Mouse (Mus musculus): ENCODE measurements around the gene Apoa2. TPM values are rescaled to one million over a fixed set of nuclear protein-coding genes. Genes with fewer than 3 reads are reported as not detected.
"Not testable (repeated sequence)": the region's sequence is repeated elsewhere in the genome, so short reads cannot be mapped to it uniquely, and the experiment has no call there.

Apoa2 gene
- polyA plus RNA-seq, 1 experiment: 1.8 TPM

GRCm38 (mm10) chr1:171240911-171241310, 16.1 kb downstream of the Apoa2 start:
- TF ChIP-seq CTCF (IDR thresholded peaks at IDR 0.05; ENCODE audit: borderline replicate concordance, control insufficient read depth, extremely low read depth, insufficient read depth, low read length, poor library complexity) (no peak), POLR2A (IDR thresholded peaks at IDR 0.05; ENCODE audit: control insufficient read depth, extremely low read depth, insufficient read depth, low read length, poor library complexity) (no peak)
- Histone ChIP-seq H3K4me3 (ENCODE audit: control insufficient read depth, insufficient read depth, low read length) (no peak overlapping the region), H3K27ac (ENCODE audit: control insufficient read depth, insufficient read depth, low read length) (no peak overlapping the region), H3K4me1 (replicated peaks; ENCODE audit: control insufficient read depth, insufficient read depth, low read length) (no peaks in the 10 kb centered on the region), H3K36me3 (ENCODE audit: control insufficient read depth, insufficient read depth, low read length) (peaks cover 68% of the 10 kb centered on the region), H3K27me3 (ENCODE audit: control insufficient read depth, insufficient read depth, low read length) (no peaks in the 10 kb centered on the region)
- WGBS: 97% methylated on average over 10 of the region's 10 CpGs
- no peak for DNase-seq

DNA sequence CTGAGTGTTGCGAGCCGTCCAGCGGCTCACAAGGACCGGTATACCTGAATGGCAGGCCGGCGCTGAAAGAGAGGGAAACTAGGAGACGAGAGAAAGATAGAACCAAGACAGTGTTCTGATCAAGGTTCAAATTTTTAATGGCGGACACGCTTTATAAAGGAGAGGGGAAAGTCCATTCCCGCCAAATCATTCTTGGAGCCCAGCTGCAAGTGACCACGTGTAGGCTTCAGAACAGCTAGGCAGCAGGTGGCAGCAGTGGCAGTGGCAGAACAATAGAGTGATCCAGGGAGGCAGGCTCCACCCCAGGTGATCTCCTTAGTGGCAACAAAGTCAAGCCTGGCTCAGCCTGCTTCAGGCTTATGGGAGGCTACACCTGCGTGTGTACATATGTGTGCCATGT, 17.1 kb downstream of the Apoa2 start:
- not testable (repeated sequence) for H3K27ac ChIP-seq (ENCODE audit: control insufficient read depth, insufficient read depth, low read length); H3K4me3 ChIP-seq (ENCODE audit: control insufficient read depth, insufficient read depth, low read length); H3K27me3 ChIP-seq (ENCODE audit: control insufficient read depth, insufficient read depth, low read length); H3K4me1 ChIP-seq (replicated peaks; ENCODE audit: control insufficient read depth, insufficient read depth, low read length); DNase-seq
- peaks cover 58% of the 10 kb centered on the region for H3K36me3 ChIP-seq (ENCODE audit: control insufficient read depth, insufficient read depth, low read length)
- WGBS: 97% methylated on average over 12 of the region's 12 CpGs

DNA sequence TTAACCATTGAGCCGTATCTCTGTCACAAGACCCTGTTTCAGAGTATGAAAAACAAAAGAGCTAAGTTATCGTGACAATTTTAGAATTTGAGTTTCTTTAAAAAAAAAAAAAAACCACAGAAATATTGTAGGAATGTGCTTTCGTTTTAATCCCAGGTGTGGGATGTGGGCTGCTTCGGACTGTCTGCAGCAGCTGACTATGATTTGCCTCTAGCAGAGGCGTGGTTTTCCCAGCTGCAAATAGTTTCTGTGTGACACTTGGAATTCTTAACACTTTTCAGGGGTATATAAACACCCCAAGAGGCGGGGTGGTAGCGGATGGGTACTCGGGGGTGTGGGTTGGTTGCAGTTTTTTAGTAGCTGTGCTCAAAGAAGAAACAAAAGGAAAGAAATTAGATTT, 20.5 kb downstream of the Apoa2 start:
- no peak overlapping the region for H3K27ac ChIP-seq (ENCODE audit: control insufficient read depth, insufficient read depth, low read length)
- TF ChIP-seq CTCF (IDR thresholded peaks at IDR 0.05; ENCODE audit: borderline replicate concordance, control insufficient read depth, extremely low read depth, insufficient read depth, low read length, poor library complexity) (no peak), POLR2A (IDR thresholded peaks at IDR 0.05; ENCODE audit: control insufficient read depth, extremely low read depth, insufficient read depth, low read length, poor library complexity) (no peak)
- no peak for DNase-seq
- 94% methylated on average over 8 of the region's 8 CpGs for WGBS
- H3K27me3 ChIP-seq (ENCODE audit: control insufficient read depth, insufficient read depth, low read length): no peaks in the 10 kb centered on the region
- H3K4me1 ChIP-seq (replicated peaks; ENCODE audit: control insufficient read depth, insufficient read depth, low read length): peaks cover 9% of the 10 kb centered on the region
- no peak overlapping the region for H3K4me3 ChIP-seq (ENCODE audit: control insufficient read depth, insufficient read depth, low read length)
- H3K36me3 ChIP-seq (ENCODE audit: control insufficient read depth, insufficient read depth, low read length): peaks cover 29% of the 10 kb centered on the region

DNA sequence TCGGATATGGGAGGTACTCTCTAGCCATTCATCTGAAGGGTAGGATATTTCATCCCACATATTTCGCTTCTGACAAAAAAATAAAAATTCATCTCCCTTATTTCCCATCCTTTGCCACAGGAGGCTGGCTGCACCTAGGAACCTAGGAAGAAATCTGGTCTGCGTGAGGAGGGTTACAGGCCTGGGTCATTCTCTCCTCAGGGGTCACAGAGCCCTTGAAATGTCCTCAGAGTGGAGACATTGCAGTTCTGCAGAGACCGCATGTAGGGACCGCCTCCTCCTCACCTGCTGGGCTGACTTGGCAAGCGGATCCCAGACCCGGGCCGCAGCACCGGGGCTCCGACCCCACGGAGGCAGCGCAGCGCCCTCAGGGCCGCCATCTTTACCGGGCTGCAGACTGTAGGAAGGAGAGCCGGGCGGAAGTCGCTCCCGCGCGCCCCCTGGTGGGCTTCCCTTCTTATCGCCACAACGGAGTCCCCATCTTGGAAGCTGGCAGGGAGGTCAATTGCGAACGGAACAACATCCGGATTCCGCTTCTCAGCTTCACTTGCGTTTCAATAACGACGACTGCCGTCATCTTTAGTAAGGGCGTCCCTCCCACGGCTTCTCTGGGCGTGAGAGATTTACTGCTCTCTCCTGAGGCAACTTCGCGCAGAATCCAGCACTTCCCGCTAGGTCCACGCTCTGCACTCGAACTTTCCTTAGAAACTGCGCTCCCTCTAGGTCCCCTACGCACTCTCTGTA, 22.0 kb downstream of the Apoa2 start:
- H3K4me1 ChIP-seq (replicated peaks; ENCODE audit: control insufficient read depth, insufficient read depth, low read length): peaks cover 9% of the 10 kb centered on the region

GRCm38 (mm10) chr1:171247453-171247841, 22.6 kb downstream of the Apoa2 start:
- 20% methylated on average over 13 of the region's 13 CpGs for WGBS

More for the DNA sequence above, 22.0 kb downstream of the Apoa2 start:
- Histone ChIP-seq H3K27ac (ENCODE audit: control insufficient read depth, insufficient read depth, low read length) (peak overlapping the region; percentile 31; the same call in 1 of the 2 replicates), H3K4me3 (ENCODE audit: control insufficient read depth, insufficient read depth, low read length) (peak overlapping the region; percentile 61), H3K27me3 (ENCODE audit: control insufficient read depth, insufficient read depth, low read length) (no peaks in the 10 kb centered on the region), H3K36me3 (ENCODE audit: control insufficient read depth, insufficient read depth, low read length) (peaks cover 14% of the 10 kb centered on the region)
- WGBS: under 1% methylated on average over 41 of the region's 41 CpGs
- TF ChIP-seq CTCF (IDR thresholded peaks at IDR 0.05; ENCODE audit: borderline replicate concordance, control insufficient read depth, extremely low read depth, insufficient read depth, low read length, poor library complexity) (peak; percentile 98), POLR2A (IDR thresholded peaks at IDR 0.05; ENCODE audit: control insufficient read depth, extremely low read depth, insufficient read depth, low read length, poor library complexity) (peak; percentile 79)
- peak; percentile 95 for DNase-seq

DNA sequence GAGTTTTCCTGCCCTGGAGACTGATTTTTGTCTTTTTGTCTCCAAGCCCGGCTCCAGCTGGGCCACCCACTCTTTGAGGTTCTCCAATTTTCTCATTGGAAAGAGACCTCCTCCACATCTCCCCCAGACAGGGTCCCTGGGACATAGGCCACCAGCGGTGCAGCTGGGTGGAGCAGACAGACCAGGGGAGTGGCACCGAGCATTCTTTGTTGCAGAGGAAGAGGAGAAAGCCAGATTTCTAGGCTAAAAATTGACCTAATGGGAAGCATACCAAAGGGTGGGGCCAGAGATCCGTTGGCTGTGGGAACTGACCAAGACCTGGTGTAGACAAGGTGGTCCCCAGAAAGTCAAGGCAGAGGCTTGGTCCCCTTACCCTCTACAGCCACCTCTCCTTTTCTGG, 23.1 kb downstream of the Apoa2 start:
- Histone ChIP-seq H3K4me1 (replicated peaks; ENCODE audit: control insufficient read depth, insufficient read depth, low read length) (peaks cover 9% of the 10 kb centered on the region), H3K4me3 (ENCODE audit: control insufficient read depth, insufficient read depth, low read length) (no peak overlapping the region), H3K27ac (ENCODE audit: control insufficient read depth, insufficient read depth, low read length) (no peak overlapping the region), H3K36me3 (ENCODE audit: control insufficient read depth, insufficient read depth, low read length) (peaks cover 11% of the 10 kb centered on the region), H3K27me3 (ENCODE audit: control insufficient read depth, insufficient read depth, low read length) (no peaks in the 10 kb centered on the region)
- no peak for DNase-seq
- TF ChIP-seq POLR2A (IDR thresholded peaks at IDR 0.05; ENCODE audit: control insufficient read depth, extremely low read depth, insufficient read depth, low read length, poor library complexity): no peak
- no peak for TF ChIP-seq CTCF (IDR thresholded peaks at IDR 0.05; ENCODE audit: borderline replicate concordance, control insufficient read depth, extremely low read depth, insufficient read depth, low read length, poor library complexity)
- 65% methylated on average over 4 of the region's 4 CpGs for WGBS

More at GRCm38 (mm10) chr1:171247453-171247841, 22.6 kb downstream of the Apoa2 start:
- Histone ChIP-seq H3K27me3 (ENCODE audit: control insufficient read depth, insufficient read depth, low read length) (no peaks in the 10 kb centered on the region), H3K4me1 (replicated peaks; ENCODE audit: control insufficient read depth, insufficient read depth, low read length) (peaks cover 9% of the 10 kb centered on the region), H3K36me3 (ENCODE audit: control insufficient read depth, insufficient read depth, low read length) (peaks cover 13% of the 10 kb centered on the region), H3K4me3 (ENCODE audit: control insufficient read depth, insufficient read depth, low read length) (peak overlapping the region; percentile 51), H3K27ac (ENCODE audit: control insufficient read depth, insufficient read depth, low read length) (peak overlapping the region; percentile 31; the same call in 1 of the 2 replicates)
- TF ChIP-seq CTCF (IDR thresholded peaks at IDR 0.05; ENCODE audit: borderline replicate concordance, control insufficient read depth, extremely low read depth, insufficient read depth, low read length, poor library complexity): no peak
- no peak for TF ChIP-seq POLR2A (IDR thresholded peaks at IDR 0.05; ENCODE audit: control insufficient read depth, extremely low read depth, insufficient read depth, low read length, poor library complexity)
- no peak for DNase-seq

Measured in thymus, adult 2 months (tissue).